Mouse (Mus musculus) liver, embryonic 13.5 days (tissue): Measurements from ENCODE around the gene Nanos2. TPM values are rescaled to one million over a fixed set of nuclear protein-coding genes. Genes with fewer than 3 reads are reported as not detected.

Experiments used
- ATAC-seq: fragments of 200-750 bp; cut with Nextera tagmentation; 2 replicates; pipeline ENCODE4 v1.8.0; 2017; ENCODE audit warnings: low read depth, mild to moderate bottlenecking, moderate number of reproducible peaks, moderate library complexity
- DNase-seq: peaks from one replicate; pipeline ENCODE4 v3.0.0; 2022
- H3K27ac ChIP-seq: fragments of 300-500 bp; sonication (generic); 2 replicates; pipeline ENCODE4 v1.5.1; 2015; ENCODE audit warnings: moderate library complexity, mild to moderate bottlenecking, inconsistent platforms
- H3K27me3 ChIP-seq: fragments of 300-500 bp; sonication (generic); 2 replicates; pipeline ENCODE4 v1.6.1; 2015; ENCODE audit warnings: mild to moderate bottlenecking, inconsistent platforms
- H3K36me3 ChIP-seq: fragments of 300-500 bp; sonication (generic); 2 replicates; pipeline ENCODE4 v1.6.1; 2015; ENCODE audit warnings: mild to moderate bottlenecking, inconsistent platforms
- H3K4me1 ChIP-seq: fragments of 300-500 bp; sonication (generic); replicated peaks from 2 replicates; pipeline ENCODE4 v1.6.1; 2015; ENCODE audit warnings: inconsistent platforms
- H3K4me2 ChIP-seq: fragments of 300-500 bp; sonication (generic); 2 replicates; pipeline ENCODE4 v1.6.1; 2015; ENCODE audit warnings: inconsistent platforms, mild to moderate bottlenecking, moderate library complexity
- H3K4me3 ChIP-seq: fragments of 300-500 bp; sonication (generic); replicated peaks from 2 replicates; pipeline ENCODE4 v1.5.1; 2015; ENCODE audit warnings: mild to moderate bottlenecking, inconsistent platforms
- H3K9ac ChIP-seq: fragments of 300-500 bp; sonication (generic); 2 replicates; pipeline ENCODE4 v1.6.1; 2015; ENCODE audit warnings: mild to moderate bottlenecking, inconsistent platforms
- H3K9me3 ChIP-seq: fragments of 300-500 bp; sonication (generic); replicated peaks from 2 replicates; pipeline ENCODE4 v1.6.1; 2016; ENCODE audit warnings: inconsistent platforms
- WGBS: fragments of 180-500 bp; shearing (Covaris S2); methylation state at CpG from one replicate; pipeline ENCODE4 v1.1.7; 2015; ENCODE audit not compliant: insufficient replicate concordance; 5-methylcytosine and 5-hydroxymethylcytosine counted together
- polyA plus RNA-seq: library from polyadenylated mRNA; unstranded; fragments of >200 nt; fragmentation: Nextera tagmentation; extraction: Ambion mirVana; gene quantifications from 2 replicates; pipeline ENCODE4 v1.2.1, GENCODE M21; 2015

Nanos2 gene
- polyA plus RNA-seq = not detected in 2 replicates

- no peak within 1 kb of the TSS for H3K4me3 ChIP-seq
- no peak within 1 kb of the TSS for H3K4me2 ChIP-seq
- H3K4me1 ChIP-seq = peaks cover 18% of the 10 kb centered on the region
- H3K36me3 ChIP-seq = no peaks in the 10 kb centered on the region
- no peak for ATAC-seq
- H3K27me3 ChIP-seq = peaks cover 50% of the 10 kb centered on the region
- no peak within 1 kb of the TSS for H3K27ac ChIP-seq
- DNase-seq = no peak
- WGBS = 46% methylated on average over 2 of the region's 2 CpGs
- no peaks in the 10 kb centered on the region for H3K9me3 ChIP-seq
- no peak within 1 kb of the TSS for H3K9ac ChIP-seq
Measured at GRCm38 (mm10) chr7:18987100-18987499, at the start of gene Nanos2. Gene Nanos2 (plus strand): TSS chr7:18987400.

- Histone ChIP-seq H3K27me3 (0 out of 2 replicates have a peak, but pooled peaks cover 5% of the 10 kb centered on the region), H3K27ac (no peak overlapping the region), H3K9ac (no peak overlapping the region), H3K4me1 (no peaks in the 10 kb centered on the region), H3K4me3 (no peak overlapping the region), H3K9me3 (no peaks in the 10 kb centered on the region), H3K4me2 (no peak overlapping the region), H3K36me3 (no peaks in the 10 kb centered on the region)
- ATAC-seq (no peak), DNase-seq (no peak)
- WGBS = 31% methylated on average over 1 of the region's 1 CpGs
Measured at GRCm38 (mm10) chr7:18942376-18942775, 44.8 kb upstream of the Nanos2 start.

- Histone ChIP-seq H3K27ac (no peak overlapping the region), H3K9me3 (no peaks in the 10 kb centered on the region), H3K9ac (no peak overlapping the region), H3K4me3 (no peak overlapping the region), H3K4me2 (no peak overlapping the region), H3K4me1 (no peaks in the 10 kb centered on the region), H3K36me3 (no peaks in the 10 kb centered on the region), H3K27me3 (0 out of 2 replicates have a peak, but pooled peaks cover 5% of the 10 kb centered on the region)
- DNase-seq = no peak
- ATAC-seq = no peak
- WGBS = 52% methylated on average over 9 of the region's 9 CpGs
Measured at GRCm38 (mm10) chr7:18942815-18943214, 44.4 kb upstream of the Nanos2 start.

- Histone ChIP-seq H3K4me2 (no peak overlapping the region), H3K4me1 (peaks cover 8% of the 10 kb centered on the region; the same call in 1 of the 2 replicates), H3K9me3 (no peaks in the 10 kb centered on the region), H3K27me3 (peaks cover 5% of the 10 kb centered on the region; the same call in 1 of the 2 replicates), H3K36me3 (no peaks in the 10 kb centered on the region), H3K27ac (no peak overlapping the region), H3K9ac (no peak overlapping the region), H3K4me3 (no peak overlapping the region)
- no peak for ATAC-seq
- DNase-seq = no peak
- WGBS = 39% methylated on average over 6 of the region's 6 CpGs
Measured at GRCm38 (mm10) chr7:18948151-18948550, 39.0 kb upstream of the Nanos2 start.

- no peaks in the 10 kb centered on the region for H3K9me3 ChIP-seq
- WGBS = 29% methylated on average over 12 of the region's 12 CpGs
- H3K4me2 ChIP-seq = no peak overlapping the region
- H3K4me1 ChIP-seq = peaks cover 8% of the 10 kb centered on the region; the same call in 1 of the 2 replicates
- ATAC-seq = no peak
- H3K36me3 ChIP-seq = no peaks in the 10 kb centered on the region
- no peak overlapping the region for H3K9ac ChIP-seq
- DNase-seq = no peak
- no peak overlapping the region for H3K4me3 ChIP-seq
- H3K27ac ChIP-seq = no peak overlapping the region
- H3K27me3 ChIP-seq = peaks cover 10% of the 10 kb centered on the region
Measured at GRCm38 (mm10) chr7:18949781-18950522, 37.2 kb upstream of the Nanos2 start.

- Histone ChIP-seq H3K27me3 (peaks cover 17% of the 10 kb centered on the region), H3K4me3 (no peak overlapping the region), H3K27ac (no peak overlapping the region), H3K36me3 (no peaks in the 10 kb centered on the region), H3K9me3 (no peaks in the 10 kb centered on the region), H3K9ac (no peak overlapping the region), H3K4me1 (peaks cover 8% of the 10 kb centered on the region; the same call in 1 of the 2 replicates), H3K4me2 (no peak overlapping the region)
- WGBS = 11% methylated on average over 18 of the region's 18 CpGs
- ATAC-seq = no peak
- DNase-seq = no peak
Measured at GRCm38 (mm10) chr7:18950523-18951315, 36.5 kb upstream of the Nanos2 start.

GRCm38 (mm10) chr7:18951397-18951796, 35.8 kb upstream of the Nanos2 start:
- ATAC-seq = no peak
- Histone ChIP-seq H3K4me2 (no peak overlapping the region), H3K36me3 (no peaks in the 10 kb centered on the region), H3K27ac (no peak overlapping the region), H3K4me3 (no peak overlapping the region), H3K9me3 (no peaks in the 10 kb centered on the region), H3K9ac (no peak overlapping the region), H3K27me3 (peaks cover 24% of the 10 kb centered on the region), H3K4me1 (peaks cover 8% of the 10 kb centered on the region; the same call in 1 of the 2 replicates)
- DNase-seq = peak; percentile 14
- WGBS = 12% methylated on average over 15 of the region's 15 CpGs

GRCm38 (mm10) chr7:18957569-18958383, 29.4 kb upstream of the Nanos2 start:
- no peaks in the 10 kb centered on the region for H3K9me3 ChIP-seq
- peak overlapping the region; percentile 45; the same call in 1 of the 2 replicates for H3K9ac ChIP-seq
- H3K27me3 ChIP-seq = peaks cover 83% of the 10 kb centered on the region
- whole genome bisulfite sequencing = under 1% methylated on average over 82 of the region's 107 CpGs
- peaks cover 22% of the 10 kb centered on the region for H3K4me1 ChIP-seq
- no peak for DNase-seq
- peak; percentile 58 for ATAC-seq
- peak overlapping the region; percentile 59 for H3K4me3 ChIP-seq
- H3K27ac ChIP-seq = no peak overlapping the region
- H3K36me3 ChIP-seq = no peaks in the 10 kb centered on the region
- peak overlapping the region; percentile 75 for H3K4me2 ChIP-seq

GRCm38 (mm10) chr7:18958384-18958766, 28.8 kb upstream of the Nanos2 start:
- no peak overlapping the region for H3K27ac ChIP-seq
- H3K9ac ChIP-seq = peak overlapping the region; percentile 45; the same call in 1 of the 2 replicates
- peaks cover 89% of the 10 kb centered on the region for H3K27me3 ChIP-seq
- under 1% methylated on average over 12 of the region's 21 CpGs for WGBS
- no peaks in the 10 kb centered on the region for H3K9me3 ChIP-seq
- no peak for ATAC-seq
- H3K4me3 ChIP-seq = peak overlapping the region; percentile 59
- peaks cover 24% of the 10 kb centered on the region for H3K4me1 ChIP-seq
- DNase-seq = no peak
- H3K4me2 ChIP-seq = peak overlapping the region; percentile 75
- H3K36me3 ChIP-seq = no peaks in the 10 kb centered on the region

- Histone ChIP-seq H3K27me3 (peaks cover 95% of the 10 kb centered on the region), H3K4me1 (peaks cover 24% of the 10 kb centered on the region), H3K27ac (no peak overlapping the region), H3K4me2 (no peak overlapping the region), H3K9me3 (no peaks in the 10 kb centered on the region), H3K9ac (no peak overlapping the region), H3K4me3 (no peak overlapping the region), H3K36me3 (no peaks in the 10 kb centered on the region)
- no peak for DNase-seq
- ATAC-seq = no peak
- WGBS = 15% methylated on average over 8 of the region's 8 CpGs
Measured at GRCm38 (mm10) chr7:18959446-18959845, 27.8 kb upstream of the Nanos2 start.
